Mouse (Mus musculus) testis, postnatal 14 days (tissue): ENCODE data around the gene Cux1.

Source experiments
- DNase-seq: peaks from one replicate; pipeline ENCODE4 v3.0.0; 2021; ENCODE audit warnings: low spot score

The Cux1 gene

DNA sequence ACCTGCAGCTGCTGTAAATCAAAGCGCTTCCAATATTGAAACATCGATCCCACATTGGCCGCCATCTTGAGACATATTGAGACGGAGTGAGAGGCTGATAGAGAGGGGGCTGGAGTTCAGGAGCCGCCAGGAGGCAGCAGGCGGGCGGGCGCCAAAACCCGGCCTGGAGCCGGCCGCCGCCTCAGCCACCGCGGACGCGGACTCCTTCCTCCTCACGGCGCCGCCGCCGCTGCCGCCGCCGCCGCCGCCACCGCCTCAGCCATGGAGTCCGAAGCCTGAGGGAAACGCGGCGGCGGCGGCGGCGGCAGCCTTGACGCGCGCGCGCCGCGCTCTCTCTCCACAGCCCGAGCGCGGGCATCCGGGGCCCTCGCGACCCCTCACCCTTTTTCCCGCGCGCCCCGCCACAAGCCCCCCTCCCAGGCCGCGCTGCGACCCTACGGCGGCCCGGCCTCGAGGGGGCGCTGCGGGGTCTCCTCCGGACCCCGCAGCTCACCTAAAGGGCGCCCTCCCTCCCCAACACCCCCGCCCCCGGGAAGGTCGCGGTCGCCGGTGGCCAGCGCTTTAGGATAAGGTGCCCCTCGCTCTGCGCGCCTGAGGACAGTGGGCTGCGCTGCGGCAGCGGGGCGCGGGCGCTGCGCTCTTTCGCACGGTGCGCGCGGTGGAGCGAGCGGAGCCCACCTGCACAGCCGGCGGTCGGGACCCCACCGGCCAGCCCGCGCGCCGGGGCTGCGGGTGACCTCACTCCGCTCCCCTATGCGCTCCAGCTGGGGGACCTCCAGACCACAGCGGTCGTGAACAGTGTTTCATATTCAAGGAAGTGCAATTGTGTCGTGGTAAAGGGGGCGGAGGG is at the start of gene Cux1:
Gene Cux1 (minus strand): TSS at position 315 of the 850 bp plus-strand sequence.
- peak; percentile 85 for DNase-seq

GRCm38 (mm10) chr5:136612391-136612790 is 45.1 kb upstream of the Cux1 start:
- no peak for DNase-seq

- DNase-seq = no peak
These were observed 41.6 kb upstream of the Cux1 start for GRCm38 (mm10) chr5:136608814-136609434.

DNA sequence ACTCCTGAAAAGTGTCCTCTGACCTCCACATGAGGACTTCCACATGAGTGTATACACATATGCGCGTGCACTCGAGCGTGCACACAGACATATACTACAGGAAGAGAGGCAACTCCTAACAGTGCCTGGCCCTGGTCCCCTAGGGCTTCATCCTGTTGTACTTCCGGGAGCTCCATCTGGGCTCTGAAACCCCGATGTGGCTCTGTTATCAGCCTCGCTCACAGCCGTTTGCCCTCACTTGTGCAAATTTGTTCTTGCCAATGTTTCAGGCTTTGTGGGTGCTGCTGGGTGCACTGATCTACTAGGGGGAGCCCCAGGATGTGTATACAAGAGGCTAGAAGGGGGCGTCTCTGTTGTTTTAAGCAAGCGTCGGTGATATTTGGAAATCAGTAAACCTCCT is 37.9 kb upstream of the Cux1 start:
- no peak for DNase-seq

- DNase-seq = no peak
These were observed 36.1 kb upstream of the Cux1 start for GRCm38 (mm10) chr5:136603176-136603964.

DNA sequence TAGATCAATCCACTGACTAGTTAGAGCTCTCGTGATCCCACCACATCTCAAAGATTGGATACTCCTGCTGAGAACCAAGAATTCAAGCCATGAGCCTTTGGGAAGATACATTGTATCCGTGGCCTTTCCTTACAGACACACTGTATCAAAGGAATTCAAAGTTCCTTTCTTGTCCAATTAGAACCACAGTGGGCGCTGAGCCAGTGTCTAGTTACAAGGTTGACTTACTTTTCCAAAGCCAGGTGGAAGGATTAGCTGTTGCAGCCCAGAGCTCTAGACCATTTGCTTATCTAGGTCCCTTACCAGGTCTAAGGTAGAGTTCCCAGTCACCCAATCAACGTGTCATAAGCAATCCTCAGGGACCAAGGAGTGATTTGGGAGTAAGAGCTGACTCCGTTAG is 33.2 kb upstream of the Cux1 start:
- DNase-seq = peak; percentile 81

- DNase-seq = no peak
These were observed 27.7 kb upstream of the Cux1 start for GRCm38 (mm10) chr5:136594896-136595540.

DNA sequence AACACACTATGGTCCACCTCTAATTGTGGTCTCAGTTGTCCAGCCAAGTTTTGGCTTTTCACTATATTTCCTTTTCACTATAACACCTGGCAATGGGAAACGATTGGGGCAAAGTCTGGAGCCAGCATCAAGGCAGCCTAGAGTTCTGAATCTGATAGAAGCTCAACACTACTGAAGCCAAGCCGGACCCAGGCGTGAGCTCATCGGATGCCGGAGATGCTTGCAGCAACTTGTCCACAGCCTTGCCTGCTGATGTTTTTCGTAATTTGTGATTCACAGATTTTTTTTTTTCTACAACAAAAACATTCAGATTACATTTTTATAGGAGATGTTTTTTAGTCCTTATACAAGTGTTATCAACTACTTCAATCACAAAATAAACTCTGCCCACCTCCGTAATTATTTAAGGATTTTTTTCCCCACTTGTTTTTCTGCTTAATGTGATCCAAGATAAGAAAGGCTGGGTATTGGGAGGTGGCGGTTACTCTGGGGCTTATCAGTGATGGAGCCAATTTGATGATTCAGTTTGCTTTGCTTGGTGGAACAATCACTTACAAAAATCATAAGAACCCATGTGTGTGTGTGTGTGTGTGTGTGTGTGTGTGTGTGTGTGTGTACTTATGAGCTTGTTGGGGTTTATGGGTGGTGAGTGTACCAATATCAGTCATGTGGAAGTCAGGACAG is 24.7 kb upstream of the Cux1 start:
- DNase-seq = no peak

GRCm38 (mm10) chr5:136589002-136589401 is 21.7 kb upstream of the Cux1 start:
- DNase-seq = no peak

- no peak for DNase-seq
These were observed 21.2 kb upstream of the Cux1 start for GRCm38 (mm10) chr5:136588471-136588870.

DNA sequence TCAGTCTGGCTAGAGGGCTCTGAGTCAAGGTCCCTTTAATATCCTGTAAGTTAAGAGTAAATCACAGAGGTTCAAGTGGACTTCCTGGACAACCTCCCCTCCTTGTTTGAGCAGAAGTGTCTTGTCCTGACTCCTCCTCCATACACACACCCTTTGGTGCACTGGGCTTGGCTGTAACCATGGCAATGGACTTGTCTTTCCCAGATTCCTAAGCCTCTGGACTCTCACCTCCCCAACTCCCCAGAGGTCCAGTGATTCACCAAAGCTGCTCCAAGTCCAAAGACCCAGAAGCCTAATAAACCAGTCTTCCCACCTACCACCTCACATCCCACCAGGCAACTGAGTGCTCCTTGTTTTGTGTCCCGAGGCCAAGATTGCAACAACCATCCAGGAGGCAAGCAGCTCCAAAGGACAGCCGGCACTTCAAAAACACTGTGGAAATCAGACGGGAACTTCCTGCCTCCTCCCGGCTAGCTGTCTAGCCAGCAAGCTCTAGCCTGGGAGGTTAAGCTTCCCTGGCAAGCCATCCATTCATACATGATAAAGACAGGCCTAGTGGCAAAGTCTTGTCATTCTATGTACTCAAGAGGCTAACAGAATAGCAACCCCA is 17.5 kb upstream of the Cux1 start:
- DNase-seq = no peak

GRCm38 (mm10) chr5:136583666-136584464 is 16.6 kb upstream of the Cux1 start:
- no peak for DNase-seq

GRCm38 (mm10) chr5:136583256-136583655 is 16.0 kb upstream of the Cux1 start:
- no peak for DNase-seq

GRCm38 (mm10) chr5:136582201-136582600 is 14.9 kb upstream of the Cux1 start:
- no peak for DNase-seq

DNA sequence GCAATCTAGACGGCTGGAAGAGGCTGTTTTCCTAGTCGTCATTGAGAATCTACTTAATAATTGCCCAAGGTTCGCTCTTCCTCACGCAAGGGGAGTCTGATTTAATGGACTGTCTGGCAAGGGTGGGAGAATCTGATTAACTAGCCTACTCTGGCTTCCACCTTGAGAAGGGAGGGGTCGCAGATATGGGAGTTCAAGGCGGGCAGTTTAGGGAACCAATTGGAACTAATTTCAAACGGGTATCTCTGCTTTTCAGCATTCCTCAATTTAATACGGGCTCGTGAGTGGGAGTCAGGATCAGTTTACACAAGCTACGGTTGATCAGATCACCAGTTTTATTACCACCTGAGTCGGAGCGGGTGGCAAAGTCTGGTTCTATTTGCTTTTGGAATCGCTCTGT is 14.3 kb upstream of the Cux1 start:
- no peak for DNase-seq

DNA sequence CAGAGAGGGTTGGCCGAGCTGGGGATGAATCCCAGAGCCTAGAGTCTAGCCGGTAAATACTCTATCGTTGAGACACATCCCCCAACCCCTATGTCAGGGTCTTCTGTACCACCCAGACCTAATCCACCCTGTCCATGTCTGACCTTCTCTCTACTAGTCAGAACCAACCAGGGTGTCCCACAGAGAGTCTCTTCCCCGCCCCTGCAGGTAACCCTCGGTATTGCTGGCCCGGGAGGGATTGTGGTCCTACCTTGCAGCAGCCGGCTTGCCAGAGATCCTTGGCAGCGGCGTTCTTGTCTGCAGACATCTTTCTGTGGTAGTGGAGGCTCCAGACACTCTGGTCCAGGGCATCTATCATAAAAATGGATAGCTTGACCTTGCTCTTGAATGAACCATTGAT is 13.9 kb upstream of the Cux1 start:
- DNase-seq = no peak

DNA sequence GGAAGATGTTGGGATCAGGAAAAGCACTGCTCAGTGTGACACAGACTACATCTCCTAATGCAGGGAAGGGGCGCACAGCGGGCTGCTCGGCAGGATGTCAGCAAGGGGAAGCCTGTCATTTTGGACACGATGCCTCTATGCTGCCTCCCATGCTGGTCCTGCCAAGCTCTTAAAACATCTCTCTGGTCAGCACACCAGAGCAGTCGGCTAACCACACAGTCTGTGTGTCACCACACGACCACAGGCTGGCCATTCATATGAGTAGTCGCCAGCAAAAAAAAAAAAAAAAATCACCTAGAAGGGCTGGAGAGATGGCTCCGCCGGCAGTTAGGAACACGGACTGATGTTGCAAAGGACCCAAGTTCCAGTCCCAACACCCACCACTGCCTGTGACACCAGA is 10.9 kb upstream of the Cux1 start:
- no peak for DNase-seq

GRCm38 (mm10) chr5:136570171-136570570 is 2.9 kb upstream of the Cux1 start:
- no peak for DNase-seq

- DNase-seq = peak; percentile 72
These were observed 1.5 kb upstream of the Cux1 start for GRCm38 (mm10) chr5:136568776-136569175.

- DNase-seq = peak; percentile 64
These were observed 906 bp upstream of the Cux1 start for GRCm38 (mm10) chr5:136568026-136568765.
